Mouse (Mus musculus): ENCODE results near the gene 4930513O06Rik. TPM values are rescaled to one million over a fixed set of nuclear protein-coding genes. Genes with fewer than 3 reads are reported as not detected.

The 4930513O06Rik gene
- polyA plus RNA-seq (2015; fragmentation: Nextera tagmentation; extraction: Ambion mirVana) = not detected in 2 replicates

DNA sequence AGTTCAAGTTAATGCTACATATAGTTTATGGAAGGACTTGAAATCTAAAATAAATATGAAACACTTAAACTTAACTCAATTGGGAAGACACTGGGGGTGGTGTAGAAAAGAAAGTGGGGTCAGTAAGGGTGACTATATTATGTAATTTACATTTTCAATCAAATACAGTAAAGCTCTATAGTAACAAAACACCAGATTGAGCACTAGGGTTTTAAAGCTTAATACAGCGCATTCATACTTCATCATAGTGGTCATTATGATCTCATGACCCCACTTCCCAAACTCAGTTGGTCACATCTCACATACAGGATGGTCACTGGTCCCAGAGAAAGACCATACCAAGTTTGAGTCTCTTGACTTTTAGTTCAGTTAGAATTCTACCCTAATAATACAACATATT is at the start of gene 4930513O06Rik:
TSS of gene 4930513O06Rik (plus strand) at position 301 of the 400 bp plus-strand sequence.
- 93% methylated on average over 1 of the region's 1 CpGs for WGBS
- ATAC-seq (ENCODE audit: insufficient number of reproducible peaks, low FRiP score, low TSS enrichment, low read depth) = no peak
- no peak within 1 kb of the TSS for H3K27ac ChIP-seq (replicated peaks)
- H3K9ac ChIP-seq = no peak within 1 kb of the TSS
- H3K4me3 ChIP-seq (replicated peaks) = no peak within 1 kb of the TSS
- no peak within 1 kb of the TSS for H3K4me2 ChIP-seq (replicated peaks)
- H3K4me1 ChIP-seq = no peaks in the 10 kb centered on the region
- no peaks in the 10 kb centered on the region for H3K27me3 ChIP-seq
- H3K36me3 ChIP-seq = no peaks in the 10 kb centered on the region
- H3K9me3 ChIP-seq (replicated peaks) = no peaks in the 10 kb centered on the region

DNA sequence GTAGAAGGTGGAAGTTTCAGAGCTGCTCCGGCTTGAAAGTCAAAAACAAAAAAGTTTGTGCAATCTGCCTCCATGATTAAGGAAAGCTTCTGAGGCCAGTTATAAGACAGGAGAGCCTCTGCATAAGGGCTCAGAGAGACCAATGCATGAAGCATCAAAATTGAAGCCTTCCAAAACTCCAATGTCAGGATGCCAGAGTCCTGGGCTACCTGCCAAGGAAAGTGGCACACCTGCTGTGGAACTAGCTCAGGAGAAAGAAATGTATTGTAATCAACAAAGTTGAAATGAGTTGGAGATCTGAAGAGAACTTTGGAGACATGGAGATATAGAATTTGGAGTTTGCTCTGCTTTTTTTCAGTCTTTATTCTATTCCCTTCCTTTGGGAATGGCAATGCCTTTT is 48.4 kb upstream of the 4930513O06Rik start:
- H3K27ac ChIP-seq (replicated peaks) = no peak overlapping the region
- H3K9me3 ChIP-seq (replicated peaks) = no peaks in the 10 kb centered on the region
- WGBS = 96% methylated on average over 1 of the region's 1 CpGs
- H3K9ac ChIP-seq = no peak overlapping the region
- no peak for ATAC-seq (ENCODE audit: insufficient number of reproducible peaks, low FRiP score, low TSS enrichment, low read depth)
- no peak overlapping the region for H3K4me3 ChIP-seq (replicated peaks)
- no peaks in the 10 kb centered on the region for H3K4me1 ChIP-seq
- H3K27me3 ChIP-seq = no peaks in the 10 kb centered on the region
- H3K36me3 ChIP-seq = no peaks in the 10 kb centered on the region
- no peak overlapping the region for H3K4me2 ChIP-seq (replicated peaks)

DNA sequence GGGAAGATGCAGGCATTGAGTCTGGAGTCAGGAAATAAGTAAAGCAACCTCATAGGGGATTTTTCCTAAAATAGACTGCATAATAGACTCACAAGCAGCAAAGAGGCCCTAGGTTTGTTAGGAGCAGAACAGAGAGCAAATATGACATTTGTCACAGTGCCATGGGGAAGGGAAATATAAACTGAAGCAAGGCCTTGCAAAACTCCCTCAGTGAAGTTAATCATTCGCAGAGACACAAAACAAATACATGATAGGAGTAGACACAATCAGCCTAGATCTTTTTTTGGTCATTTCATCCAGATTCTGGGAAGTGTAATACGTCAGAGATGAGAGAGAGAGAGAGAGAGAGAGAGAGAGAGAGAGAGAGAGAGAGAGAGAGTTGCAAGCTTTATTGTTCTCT is 46.7 kb upstream of the 4930513O06Rik start:
- Histone ChIP-seq H3K9me3 (replicated peaks) (no peaks in the 10 kb centered on the region), H3K27ac (replicated peaks) (no peak overlapping the region), H3K9ac (no peak overlapping the region), H3K36me3 (no peaks in the 10 kb centered on the region), H3K4me3 (replicated peaks) (no peak overlapping the region), H3K4me2 (replicated peaks) (no peak overlapping the region), H3K4me1 (no peaks in the 10 kb centered on the region), H3K27me3 (no peaks in the 10 kb centered on the region)
- no peak for ATAC-seq (ENCODE audit: insufficient number of reproducible peaks, low FRiP score, low TSS enrichment, low read depth)
- WGBS = 70% methylated on average over 2 of the region's 2 CpGs

DNA sequence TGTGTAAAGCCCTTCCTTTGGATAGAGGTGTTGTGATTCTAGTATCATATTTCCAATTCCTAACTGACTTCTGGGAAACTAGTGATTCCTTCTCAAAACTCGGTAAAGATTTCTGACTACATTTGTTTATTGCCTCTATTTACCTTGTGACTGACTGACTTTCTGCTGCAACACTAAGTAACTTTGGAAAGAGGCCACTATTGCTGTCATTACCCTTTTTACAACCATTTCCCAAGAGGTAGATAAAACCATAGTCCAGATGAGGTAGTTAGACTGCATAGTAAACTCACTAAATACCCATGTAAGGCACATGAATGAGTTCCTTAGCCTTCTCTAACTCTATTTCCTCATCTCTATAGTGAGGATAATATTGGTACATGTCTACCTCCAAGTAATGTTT is 44.9 kb upstream of the 4930513O06Rik start:
- Histone ChIP-seq H3K9ac (no peak overlapping the region), H3K4me3 (replicated peaks) (no peak overlapping the region), H3K36me3 (no peaks in the 10 kb centered on the region), H3K4me2 (replicated peaks) (no peak overlapping the region), H3K4me1 (no peaks in the 10 kb centered on the region), H3K27me3 (no peaks in the 10 kb centered on the region), H3K27ac (replicated peaks) (no peak overlapping the region), H3K9me3 (replicated peaks) (no peaks in the 10 kb centered on the region)
- 85% methylated on average over 1 of the region's 1 CpGs for WGBS
- ATAC-seq (ENCODE audit: insufficient number of reproducible peaks, low FRiP score, low TSS enrichment, low read depth) = no peak

GRCm38 (mm10) chrX:139051976-139052375 is 34.1 kb upstream of the 4930513O06Rik start:
- H3K27ac ChIP-seq (replicated peaks) = no peak overlapping the region
- 78% methylated on average over 1 of the region's 1 CpGs for WGBS

DNA sequence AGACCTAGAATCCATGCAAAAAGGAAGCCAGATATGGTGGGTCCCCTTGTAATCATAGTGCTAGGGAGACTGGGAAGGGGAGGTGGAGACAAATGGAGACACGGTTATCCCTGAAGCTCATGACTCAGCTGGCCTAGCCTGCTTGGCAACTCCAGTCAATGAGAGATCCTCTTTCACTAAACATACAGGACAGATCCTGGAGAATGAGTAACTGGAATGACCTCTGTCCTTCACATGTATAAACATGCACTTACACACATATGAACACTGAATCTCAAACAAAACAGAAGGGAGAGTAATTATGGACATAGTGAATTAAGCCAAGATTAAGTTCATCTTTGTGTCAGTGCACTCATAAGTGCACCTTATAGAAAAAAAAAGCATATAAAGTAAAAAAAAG is 32.9 kb upstream of the 4930513O06Rik start:
- Histone ChIP-seq H3K4me2 (replicated peaks) (no peak overlapping the region), H3K36me3 (no peaks in the 10 kb centered on the region), H3K9me3 (replicated peaks) (no peaks in the 10 kb centered on the region), H3K9ac (no peak overlapping the region), H3K4me3 (replicated peaks) (no peak overlapping the region), H3K27ac (replicated peaks) (no peak overlapping the region), H3K4me1 (no peaks in the 10 kb centered on the region), H3K27me3 (no peaks in the 10 kb centered on the region)
- ATAC-seq (ENCODE audit: insufficient number of reproducible peaks, low FRiP score, low TSS enrichment, low read depth) = no peak
- 62% methylated on average over 1 of the region's 1 CpGs for WGBS

More at GRCm38 (mm10) chrX:139051976-139052375, 34.1 kb upstream of the 4930513O06Rik start:
- no peaks in the 10 kb centered on the region for H3K4me1 ChIP-seq
- H3K9me3 ChIP-seq (replicated peaks) = no peaks in the 10 kb centered on the region
- H3K4me2 ChIP-seq (replicated peaks) = no peak overlapping the region
- no peak overlapping the region for H3K4me3 ChIP-seq (replicated peaks)
- H3K36me3 ChIP-seq = no peaks in the 10 kb centered on the region
- H3K27me3 ChIP-seq = no peaks in the 10 kb centered on the region
- H3K9ac ChIP-seq = no peak overlapping the region
- no peak for ATAC-seq (ENCODE audit: insufficient number of reproducible peaks, low FRiP score, low TSS enrichment, low read depth)

GRCm38 (mm10) chrX:139064078-139064477 is 22.0 kb upstream of the 4930513O06Rik start:
- no peaks in the 10 kb centered on the region for H3K27me3 ChIP-seq
- H3K9ac ChIP-seq = no peak overlapping the region
- 74% methylated on average over 5 of the region's 5 CpGs for WGBS
- H3K36me3 ChIP-seq = no peaks in the 10 kb centered on the region
- H3K4me3 ChIP-seq (replicated peaks) = no peak overlapping the region
- H3K27ac ChIP-seq (replicated peaks) = no peak overlapping the region
- H3K4me1 ChIP-seq = no peaks in the 10 kb centered on the region
- H3K4me2 ChIP-seq (replicated peaks) = no peak overlapping the region
- H3K9me3 ChIP-seq (replicated peaks) = no peaks in the 10 kb centered on the region
- ATAC-seq (ENCODE audit: insufficient number of reproducible peaks, low FRiP score, low TSS enrichment, low read depth) = no peak

GRCm38 (mm10) chrX:139078493-139078892 is 7.5 kb upstream of the 4930513O06Rik start:
- H3K27me3 ChIP-seq = no peaks in the 10 kb centered on the region
- no peaks in the 10 kb centered on the region for H3K9me3 ChIP-seq (replicated peaks)
- no peak overlapping the region for H3K4me3 ChIP-seq (replicated peaks)
- no peak overlapping the region for H3K27ac ChIP-seq (replicated peaks)
- no peak for ATAC-seq (ENCODE audit: insufficient number of reproducible peaks, low FRiP score, low TSS enrichment, low read depth)
- H3K4me2 ChIP-seq (replicated peaks) = no peak overlapping the region
- no peaks in the 10 kb centered on the region for H3K4me1 ChIP-seq
- H3K9ac ChIP-seq = no peak overlapping the region
- H3K36me3 ChIP-seq = no peaks in the 10 kb centered on the region
- WGBS = 88% methylated on average over 2 of the region's 2 CpGs

GRCm38 (mm10) chrX:139085077-139085476 is 966 bp upstream of the 4930513O06Rik start, which contains the start of gene Serpina7:
Gene Serpina7 (minus strand): TSS chrX:139085236.
- Histone ChIP-seq H3K27me3 (no peaks in the 10 kb centered on the region), H3K27ac (replicated peaks) (no peak within 1 kb of the TSS), H3K36me3 (no peaks in the 10 kb centered on the region), H3K4me1 (no peaks in the 10 kb centered on the region), H3K9me3 (replicated peaks) (no peaks in the 10 kb centered on the region), H3K9ac (no peak within 1 kb of the TSS), H3K4me2 (replicated peaks) (no peak within 1 kb of the TSS), H3K4me3 (replicated peaks) (no peak within 1 kb of the TSS)
- ATAC-seq (ENCODE audit: insufficient number of reproducible peaks, low FRiP score, low TSS enrichment, low read depth) = no peak

DNA sequence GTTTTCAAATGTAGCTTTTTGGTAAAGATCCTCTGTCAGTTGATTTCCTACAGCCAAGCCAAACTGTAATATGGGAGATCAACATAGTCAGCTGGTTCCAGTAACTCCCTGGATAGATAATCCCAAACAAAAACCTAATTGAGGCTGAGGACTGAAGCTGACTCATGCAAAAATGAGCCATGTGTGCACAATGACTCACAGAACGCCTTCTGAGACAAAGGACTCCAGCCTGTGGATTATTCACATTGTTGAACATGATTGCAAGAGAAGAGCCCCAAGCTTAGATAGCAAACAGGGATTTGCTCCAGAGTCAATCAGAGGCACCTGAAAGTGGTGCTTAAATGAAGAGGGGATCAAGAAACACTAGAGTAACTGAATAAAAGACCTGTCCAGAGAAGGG is 11.2 kb downstream of the 4930513O06Rik start:
- 60% methylated on average over 1 of the region's 1 CpGs for WGBS
- H3K27me3 ChIP-seq = no peaks in the 10 kb centered on the region
- ATAC-seq (ENCODE audit: insufficient number of reproducible peaks, low FRiP score, low TSS enrichment, low read depth) = no peak
- no peaks in the 10 kb centered on the region for H3K9me3 ChIP-seq (replicated peaks)
- H3K27ac ChIP-seq (replicated peaks) = no peak overlapping the region
- no peak overlapping the region for H3K9ac ChIP-seq
- H3K4me2 ChIP-seq (replicated peaks) = no peak overlapping the region
- H3K36me3 ChIP-seq = no peaks in the 10 kb centered on the region
- no peak overlapping the region for H3K4me3 ChIP-seq (replicated peaks)
- no peaks in the 10 kb centered on the region for H3K4me1 ChIP-seq

GRCm38 (mm10) chrX:139134031-139134430 is 48.0 kb downstream of the 4930513O06Rik start:
- Histone ChIP-seq H3K27ac (replicated peaks) (no peak overlapping the region), H3K4me3 (replicated peaks) (no peak overlapping the region), H3K36me3 (no peaks in the 10 kb centered on the region), H3K4me2 (replicated peaks) (no peak overlapping the region), H3K27me3 (no peaks in the 10 kb centered on the region), H3K9me3 (replicated peaks) (no peaks in the 10 kb centered on the region), H3K4me1 (no peaks in the 10 kb centered on the region), H3K9ac (no peak overlapping the region)
- no peak for ATAC-seq (ENCODE audit: insufficient number of reproducible peaks, low FRiP score, low TSS enrichment, low read depth)
- 39% methylated on average over 4 of the region's 4 CpGs for WGBS
